Mouse (Mus musculus) adrenal gland, adult 8-10 months (tissue): ENCODE measurements around the gene Akt2. TPM values are rescaled to one million over a fixed set of nuclear protein-coding genes. Genes with fewer than 3 reads are reported as not detected.

Experiments
- DNase-seq: peaks from one replicate; pipeline ENCODE4 v3.0.0; 2022
- total RNA-seq, 4 experiments: library from RNA; stranded (reverse); gene quantifications; 2 replicates each; pipeline ENCODE4 v1.2.4; 2022

Akt2 gene
- total RNA-seq, 4 experiments from 2014 or later: 162 to 282 (median 233) TPM

GRCm38 (mm10) chr7:27590088-27590487 is 1.3 kb upstream of the Akt2 start:
- no peak for DNase-seq

DNA sequence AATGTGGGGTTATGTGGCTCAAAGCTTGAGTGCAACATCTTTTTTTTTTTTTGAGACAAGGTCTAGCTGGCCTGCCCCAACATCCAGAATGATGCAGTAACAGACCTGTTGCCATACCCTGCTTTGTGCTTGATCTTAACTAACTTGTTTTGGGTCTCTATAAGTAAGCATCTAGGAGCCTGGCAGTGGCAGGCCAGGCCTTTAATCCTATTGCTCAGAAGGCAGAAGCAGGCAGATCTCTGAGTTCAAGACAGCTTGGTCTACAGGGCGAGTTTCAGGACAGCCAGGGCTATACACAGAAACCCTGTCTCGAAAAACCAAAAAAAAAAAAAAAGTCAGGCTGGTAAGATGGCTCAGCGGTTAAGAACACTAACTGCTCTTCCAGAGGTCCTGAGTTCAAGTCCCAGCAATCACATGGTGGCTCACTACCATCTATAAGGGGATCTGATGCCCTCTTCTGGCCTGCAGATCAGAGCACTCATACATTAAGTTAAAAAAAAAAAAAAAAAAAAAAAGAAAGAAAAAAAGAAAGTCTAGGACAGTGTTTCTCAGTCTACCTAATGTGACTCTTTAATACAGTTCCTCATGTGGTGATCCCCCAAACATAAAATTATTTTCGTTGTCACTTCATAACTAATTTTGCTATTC is 662 bp upstream of the Akt2 start:
- DNase-seq: no peak

GRCm38 (mm10) chr7:27592217-27592929 is 1.0 kb downstream of the Akt2 start:
- no peak for DNase-seq

- no peak for DNase-seq
These were observed 1.7 kb downstream of the Akt2 start for GRCm38 (mm10) chr7:27592934-27593645.

GRCm38 (mm10) chr7:27596586-27597503 is 5.5 kb downstream of the Akt2 start:
- DNase-seq: no peak

GRCm38 (mm10) chr7:27598053-27598452 is 6.7 kb downstream of the Akt2 start:
- DNase-seq: no peak

- DNase-seq: no peak
These were observed 10.3 kb downstream of the Akt2 start for GRCm38 (mm10) chr7:27601628-27602027.

DNA sequence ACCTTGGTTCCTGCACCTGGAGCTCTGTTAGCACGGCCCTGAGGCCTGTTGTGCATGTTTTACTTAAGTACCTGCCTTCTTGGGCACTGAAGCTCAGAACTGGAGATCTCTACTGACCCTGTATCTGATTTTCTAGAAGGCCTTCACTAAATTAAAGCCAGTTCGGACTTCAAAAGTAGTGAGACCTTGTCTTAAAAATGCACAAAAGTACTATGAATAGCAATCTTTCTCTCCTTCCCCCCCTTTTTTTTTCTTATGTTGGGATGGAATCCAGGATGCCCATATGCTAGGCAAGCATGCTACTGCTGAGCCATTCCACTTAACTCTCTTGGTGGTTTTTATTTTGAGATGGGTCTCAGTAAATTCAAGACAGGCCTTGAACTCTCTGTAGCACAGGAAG is 10.8 kb downstream of the Akt2 start:
- no peak for DNase-seq

GRCm38 (mm10) chr7:27602835-27603234 is 11.5 kb downstream of the Akt2 start:
- DNase-seq: no peak

DNA sequence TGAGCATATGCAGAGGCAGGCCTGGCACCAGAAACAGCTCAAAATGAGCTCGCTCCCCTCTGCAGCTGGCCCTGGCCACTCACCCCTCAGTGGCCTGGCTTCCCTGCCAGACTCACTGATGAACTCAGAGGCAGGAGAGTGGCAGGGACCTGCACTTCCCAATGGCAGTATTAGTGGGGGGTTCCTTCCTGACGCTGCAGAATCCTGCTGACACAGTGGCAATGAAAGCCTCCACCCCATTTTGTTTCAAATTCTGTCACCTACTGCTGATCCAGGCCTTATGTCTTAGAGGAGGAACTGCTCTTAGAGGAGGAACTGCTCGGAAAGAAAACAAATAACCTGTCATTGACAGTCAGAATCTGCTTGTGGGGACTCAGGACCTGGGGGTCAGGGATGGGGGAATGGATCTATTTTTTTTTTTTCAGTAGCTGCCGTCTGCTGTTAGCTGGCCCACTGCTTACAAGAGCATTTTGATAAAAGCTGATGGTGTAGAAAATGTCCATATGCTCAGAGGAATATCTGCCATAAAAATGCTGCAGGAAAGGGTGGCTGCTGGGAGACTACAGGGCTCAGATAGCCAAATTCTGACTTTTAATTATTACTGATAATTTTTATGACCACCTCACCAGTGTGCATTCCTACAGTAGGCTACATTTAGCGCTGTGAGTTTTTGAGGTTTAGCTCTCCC is 13.5 kb downstream of the Akt2 start:
- DNase-seq: no peak

DNA sequence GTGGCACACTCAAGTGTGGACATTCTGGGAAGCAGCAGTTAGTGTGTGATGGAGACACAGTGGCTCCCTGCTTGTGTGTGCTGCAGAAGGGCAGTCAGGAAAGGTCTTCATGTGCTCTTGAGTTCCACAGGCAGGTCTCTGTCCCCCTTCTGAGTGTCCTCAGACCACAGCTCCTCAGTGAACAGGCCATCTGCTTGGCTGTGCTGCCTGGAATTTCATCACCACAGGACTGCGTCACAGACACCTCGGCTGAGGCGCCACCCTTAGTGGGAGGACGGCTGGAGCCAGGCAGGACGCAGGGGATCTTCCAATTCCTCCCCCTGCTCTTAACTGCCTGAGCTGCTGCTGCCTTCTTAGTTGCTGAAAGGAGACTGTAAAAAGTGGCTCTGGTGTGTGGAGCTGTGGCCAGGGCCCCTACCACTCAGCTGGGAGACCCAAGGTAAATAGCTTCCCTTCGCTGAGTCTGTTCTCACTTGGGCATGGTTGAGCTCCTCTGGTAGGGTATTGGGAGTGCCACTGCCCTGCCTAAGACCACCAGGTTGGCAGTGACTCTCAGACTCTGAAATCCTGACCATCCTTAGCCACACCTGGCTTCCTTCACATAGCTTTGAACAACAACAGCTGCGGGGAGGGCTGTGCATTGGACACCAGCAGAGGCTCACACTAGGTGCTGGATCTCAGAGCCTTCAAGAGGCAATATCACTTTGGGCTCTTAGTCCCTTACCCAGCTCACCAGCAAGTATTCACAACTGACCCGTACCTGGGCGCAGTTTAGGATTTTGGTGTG is 14.3 kb downstream of the Akt2 start:
- no peak for DNase-seq

DNA sequence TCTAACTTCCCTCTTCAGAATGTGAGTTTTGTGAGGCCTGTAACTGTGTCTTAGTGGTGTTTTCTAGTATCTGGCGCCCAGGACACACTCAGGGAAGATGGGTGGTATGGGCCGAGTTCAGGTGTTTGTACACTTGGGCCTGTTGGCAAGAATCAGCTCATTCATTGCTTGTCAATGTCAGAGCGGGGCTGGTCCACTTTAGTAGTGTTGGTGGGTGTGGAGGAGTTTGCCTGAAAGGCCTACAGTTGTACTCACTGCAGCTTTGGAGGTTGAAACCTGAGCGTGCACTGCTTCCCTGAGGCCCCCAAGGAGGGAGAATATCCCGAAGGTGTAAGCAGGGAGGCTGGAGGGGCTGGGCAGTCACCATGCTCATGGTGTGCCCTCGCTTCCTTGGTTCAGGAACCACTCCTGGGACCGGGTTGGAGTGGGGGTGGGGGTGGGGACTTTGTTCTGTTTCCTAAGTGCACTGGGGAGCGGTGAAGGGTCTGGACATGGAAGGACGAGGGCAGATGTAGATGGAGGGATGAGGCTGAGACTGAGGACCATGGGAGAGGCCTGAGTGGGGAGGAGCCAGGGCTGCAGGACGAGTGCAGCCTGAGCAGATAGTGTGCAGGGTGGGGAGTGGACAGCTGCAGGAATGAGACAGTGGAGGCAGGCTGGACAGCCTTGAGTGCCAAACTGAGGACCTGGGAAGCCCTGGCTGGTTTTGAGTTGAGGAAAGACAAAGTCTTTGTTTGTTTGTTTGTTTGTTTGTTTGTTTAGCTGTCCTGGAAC is 15.3 kb downstream of the Akt2 start:
- no peak for DNase-seq

- no peak for DNase-seq
These were observed 16.2 kb downstream of the Akt2 start for GRCm38 (mm10) chr7:27607580-27607979.

DNA sequence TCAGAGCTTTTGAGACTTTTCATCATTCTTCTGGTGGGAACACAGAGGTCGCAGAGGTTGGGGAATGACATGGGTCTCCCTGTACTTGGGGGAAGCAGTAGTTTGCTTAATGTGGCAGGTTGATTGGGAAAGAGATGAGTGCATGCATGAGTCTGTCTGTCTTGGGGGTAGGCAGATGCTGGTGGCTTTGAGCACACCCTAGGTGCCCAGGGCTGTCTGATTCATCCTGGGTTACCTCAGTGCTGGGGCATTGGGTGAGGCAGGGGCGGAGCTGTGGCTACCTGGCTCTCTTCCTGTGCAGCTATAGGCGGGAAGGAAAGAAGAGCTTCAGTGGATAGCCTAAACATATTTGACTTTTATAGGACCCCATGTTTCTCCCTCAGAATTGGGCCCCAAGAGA is 16.8 kb downstream of the Akt2 start:
- no peak for DNase-seq

DNA sequence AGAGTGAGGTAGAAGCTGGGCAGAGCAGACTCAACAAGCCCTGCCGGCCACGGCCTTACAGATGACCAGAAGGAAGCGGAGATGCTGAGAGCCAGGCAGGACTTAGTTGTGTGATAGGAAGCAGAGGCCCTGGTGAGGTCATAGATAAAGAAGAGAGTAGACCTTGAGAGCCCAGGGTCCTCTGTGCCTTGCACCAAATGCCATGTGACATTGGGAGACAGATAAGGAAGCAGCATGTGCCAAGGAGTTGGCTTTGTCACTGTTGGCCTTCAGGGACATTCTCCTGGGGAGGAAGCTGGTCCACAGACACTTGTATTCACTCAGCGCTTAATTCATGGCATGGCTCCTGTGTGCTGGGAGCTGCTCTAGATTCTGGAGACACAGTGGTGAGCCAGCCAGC is 17.9 kb downstream of the Akt2 start:
- DNase-seq: peak; percentile 81

DNA sequence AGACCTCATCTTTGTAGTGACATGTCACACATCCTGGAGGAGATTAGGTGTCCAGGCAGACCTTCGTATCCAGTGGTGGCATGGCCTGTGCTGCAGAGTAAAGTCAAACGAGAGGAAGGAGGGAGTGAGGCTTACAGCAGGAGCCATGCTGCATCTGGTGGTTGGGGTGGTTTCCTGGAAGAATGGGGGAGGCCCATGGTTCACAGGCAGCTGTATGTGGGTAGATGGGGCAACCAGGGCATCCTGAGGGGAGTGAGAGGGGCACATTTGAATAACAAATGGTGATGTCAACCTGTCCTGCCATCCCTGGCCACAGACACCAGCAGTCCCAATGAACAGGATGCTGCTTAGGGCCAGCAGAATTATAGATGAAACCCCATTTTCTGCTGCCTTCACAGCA is 18.3 kb downstream of the Akt2 start:
- DNase-seq: no peak

DNA sequence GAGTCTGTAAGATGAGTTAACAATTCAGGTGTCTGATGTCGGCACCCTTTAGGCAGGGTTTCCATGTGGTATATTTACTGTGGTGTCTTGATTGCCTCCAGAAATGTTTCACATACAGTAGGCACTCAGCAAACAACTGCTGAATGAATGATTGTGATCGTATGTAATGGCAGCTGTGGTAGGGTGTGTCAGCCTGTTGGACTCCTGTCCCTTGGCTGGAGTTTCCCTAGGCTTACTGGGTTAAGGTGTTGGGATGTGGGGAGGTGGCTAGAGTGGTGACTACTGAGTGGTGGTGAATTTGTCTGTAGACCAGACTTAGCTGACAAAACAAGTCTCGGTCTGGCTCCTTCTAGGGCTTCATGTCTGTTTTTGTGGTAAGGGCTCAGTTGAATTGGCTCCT is 19.0 kb downstream of the Akt2 start:
- DNase-seq: no peak

GRCm38 (mm10) chr7:27610871-27611270 is 19.5 kb downstream of the Akt2 start:
- DNase-seq: no peak

- no peak for DNase-seq
These were observed 21.6 kb downstream of the Akt2 start for GRCm38 (mm10) chr7:27612940-27613339.

DNA sequence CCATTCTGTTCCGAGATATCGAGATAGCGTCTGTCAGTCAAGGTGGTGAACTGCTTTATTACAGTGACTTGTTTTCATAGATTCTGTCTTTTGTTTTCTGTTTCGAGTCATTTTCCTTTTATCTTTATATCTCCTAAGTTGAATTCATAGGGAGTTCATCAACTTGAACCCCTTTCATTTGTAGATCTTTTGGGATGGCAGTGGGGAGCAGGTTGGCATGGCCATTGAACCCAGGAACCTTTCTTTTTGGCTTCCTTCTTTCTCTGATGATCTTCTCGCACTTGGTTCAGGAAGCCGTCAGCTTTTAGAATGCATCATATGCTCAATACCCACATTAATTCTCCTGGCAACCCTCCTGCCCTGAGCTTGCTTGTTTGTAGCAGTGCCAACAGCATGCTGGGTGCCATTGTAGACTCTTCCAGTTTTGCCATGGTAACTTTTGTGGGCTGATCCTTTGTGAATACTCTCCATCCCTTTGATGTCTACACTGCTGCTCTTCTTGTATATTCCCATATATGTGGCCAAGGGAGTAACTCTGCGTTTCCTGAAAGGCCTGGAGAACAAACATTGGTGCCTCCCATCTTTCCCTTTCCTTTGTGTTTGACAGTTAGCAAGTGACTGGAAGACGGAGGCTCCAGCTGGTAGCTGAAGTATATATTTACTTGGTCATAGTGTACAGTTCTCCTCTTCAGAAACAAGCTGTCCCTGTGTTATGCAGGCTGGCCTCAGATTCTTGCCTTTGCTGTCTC is 22.6 kb downstream of the Akt2 start:
- no peak for DNase-seq
